Mouse (Mus musculus) neural tube, embryonic 13.5 days (tissue): Measurements from ENCODE around the gene Ahnak. TPM values are rescaled to one million over a fixed set of nuclear protein-coding genes. Genes with fewer than 3 reads are reported as not detected.
"Not testable (repeated sequence)": the region's sequence is repeated elsewhere in the genome, so short reads cannot be mapped to it uniquely, and the experiment has no call there.

Source experiments
- ATAC-seq: fragments of 200-750 bp; cut with Nextera tagmentation; 2 replicates; pipeline ENCODE4 v1.8.0; 2017; ENCODE audit warnings: low read depth, mild to moderate bottlenecking, moderate TSS enrichment, moderate library complexity
- H3K27ac ChIP-seq: fragments of 300-500 bp; sonication (generic); replicated peaks from 2 replicates; pipeline ENCODE4 v1.5.1; 2015; ENCODE audit warnings: moderate library complexity, mild to moderate bottlenecking, inconsistent platforms
- H3K27me3 ChIP-seq: fragments of 300-500 bp; sonication (generic); 2 replicates; pipeline ENCODE4 v1.6.1; 2015; ENCODE audit warnings: mild to moderate bottlenecking, inconsistent platforms
- H3K36me3 ChIP-seq: fragments of 300-500 bp; sonication (generic); 2 replicates; pipeline ENCODE4 v1.6.1; 2015; ENCODE audit warnings: mild to moderate bottlenecking, inconsistent platforms
- H3K4me1 ChIP-seq: fragments of 300-500 bp; sonication (generic); replicated peaks from 2 replicates; pipeline ENCODE4 v1.6.1; 2015; ENCODE audit warnings: inconsistent platforms
- H3K4me2 ChIP-seq: fragments of 300-500 bp; sonication (generic); 2 replicates; pipeline ENCODE4 v1.6.1; 2015; ENCODE audit warnings: inconsistent platforms, mild to moderate bottlenecking, moderate library complexity
- H3K4me3 ChIP-seq: fragments of 300-500 bp; sonication (generic); 2 replicates; pipeline ENCODE4 v1.5.1; 2015; ENCODE audit warnings: mild to moderate bottlenecking, inconsistent platforms
- H3K9ac ChIP-seq: fragments of 300-500 bp; sonication (generic); 2 replicates; pipeline ENCODE4 v1.6.1; 2015; ENCODE audit warnings: moderate library complexity, mild to moderate bottlenecking, inconsistent platforms
- H3K9me3 ChIP-seq: fragments of 300-500 bp; sonication (generic); 2 replicates; pipeline ENCODE4 v1.6.1; 2016; ENCODE audit warnings: inconsistent platforms
- WGBS: fragments of 180-500 bp; shearing (Covaris S2); methylation state at CpG from one replicate; pipeline ENCODE4 v1.1.7; 2015; 5-methylcytosine and 5-hydroxymethylcytosine counted together
- polyA plus RNA-seq: library from polyadenylated mRNA; unstranded; fragments of >200 nt; fragmentation: Nextera tagmentation; extraction: Ambion mirVana; gene quantifications from 2 replicates; pipeline ENCODE4 v1.2.1, GENCODE M21; 2015

The Ahnak gene
- polyA plus RNA-seq, 1 experiment from 2014 or later: 4.9 TPM

- Histone ChIP-seq H3K4me1 (no peaks in the 10 kb centered on the region), H3K27ac (no peak overlapping the region), H3K9me3 (no peaks in the 10 kb centered on the region), H3K4me2 (no peak overlapping the region), H3K27me3 (no peaks in the 10 kb centered on the region), H3K9ac (no peak overlapping the region), H3K4me3 (no peak overlapping the region), H3K36me3 (0 out of 2 replicates have a peak, but pooled peaks cover 6% of the 10 kb centered on the region)
- no peak for ATAC-seq
- WGBS: 94% methylated on average over 3 of the region's 3 CpGs
Measured at GRCm38 (mm10) chr19:9119655-9120425, 130.8 kb downstream of the Ahnak start.

- Histone ChIP-seq H3K4me3 (no peak overlapping the region), H3K4me1 (no peaks in the 10 kb centered on the region), H3K9ac (no peak overlapping the region), H3K27ac (no peak overlapping the region), H3K36me3 (peaks cover 5% of the 10 kb centered on the region; the same call in 1 of the 2 replicates), H3K4me2 (no peak overlapping the region), H3K27me3 (no peaks in the 10 kb centered on the region), H3K9me3 (no peaks in the 10 kb centered on the region)
- no peak for ATAC-seq
- WGBS: 95% methylated on average over 1 of the region's 1 CpGs
Measured at GRCm38 (mm10) chr19:9122390-9122789, 133.3 kb downstream of the Ahnak start.

- H3K27me3 ChIP-seq, H3K4me1 ChIP-seq, H3K27ac ChIP-seq, H3K9me3 ChIP-seq, ATAC-seq, H3K4me2 ChIP-seq, H3K9ac ChIP-seq, H3K36me3 ChIP-seq, H3K4me3 ChIP-seq: not testable (repeated sequence)
- WGBS: 92% methylated on average over 2 of the region's 2 CpGs
Measured at GRCm38 (mm10) chr19:9123986-9124385, 134.9 kb downstream of the Ahnak start.

Other genes starting within 250 kb of the Ahnak start
- 1.6 and 2.4 TPM in 2 replicates for gene 1700092M07Rik, start 248.6 kb upstream of the Ahnak start, polyA plus RNA-seq
- gene Stx5a, start 247.9 kb upstream of the Ahnak start, polyA plus RNA-seq: 124 and 127 TPM in 2 replicates
- 161 and 192 TPM in 2 replicates for gene Nxf1, start 232.2 kb upstream of the Ahnak start, polyA plus RNA-seq
- gene Tmem223, start 218.3 kb upstream of the Ahnak start, polyA plus RNA-seq: 219 and 253 TPM in 2 replicates
- 39.3 and 41.9 TPM in 2 replicates for gene Tmem179b, start 214.8 kb upstream of the Ahnak start, polyA plus RNA-seq
- gene Taf6l, start 202.9 kb upstream of the Ahnak start, polyA plus RNA-seq: 22.9 and 25.9 TPM in 2 replicates
- gene Polr2g, start 190.7 kb upstream of the Ahnak start, polyA plus RNA-seq: 167 and 168 TPM in 2 replicates
- 8.2 and 8.6 TPM in 2 replicates for gene Zbtb3, start 186.7 kb upstream of the Ahnak start, polyA plus RNA-seq
- 47.6 and 59.0 TPM in 2 replicates for gene Ttc9c, start 170.0 kb upstream of the Ahnak start, polyA plus RNA-seq
- 5.3 and 6.0 TPM in 2 replicates for gene Hnrnpul2, start 169.3 kb upstream of the Ahnak start, polyA plus RNA-seq
- gene AC129217.1, start 159.5 kb upstream of the Ahnak start, polyA plus RNA-seq: not detected in 2 replicates
- gene Bscl2, start 151.8 kb upstream of the Ahnak start, polyA plus RNA-seq: 82.5 and 84.2 TPM in 2 replicates
- gene Gng3, start 150.1 kb upstream of the Ahnak start, polyA plus RNA-seq: 335 and 393 TPM in 2 replicates
- gene Lrrn4cl, start 138.5 kb upstream of the Ahnak start, polyA plus RNA-seq: 0.96 and 1.4 TPM in 2 replicates
- gene Ubxn1, start 117.8 kb upstream of the Ahnak start, polyA plus RNA-seq: 166 and 171 TPM in 2 replicates
- 69.0 and 73.5 TPM in 2 replicates for gene Uqcc3, start 108.4 kb upstream of the Ahnak start, polyA plus RNA-seq
- 41.1 and 56.4 TPM in 2 replicates for gene Lbhd1, start 105.6 kb upstream of the Ahnak start, polyA plus RNA-seq
- gene Gm49403, start 105.4 kb upstream of the Ahnak start, polyA plus RNA-seq: not detected in 2 replicates
- 55.6 and 58.8 TPM in 2 replicates for gene 1810009A15Rik, start 100.4 kb upstream of the Ahnak start, polyA plus RNA-seq
- gene Gm49416, start 100.4 kb upstream of the Ahnak start, polyA plus RNA-seq: 0.27 TPM in 1 of 2 replicates, not detected in the other
- 31.7 and 36.2 TPM in 2 replicates for gene Ints5, start 96.3 kb upstream of the Ahnak start, polyA plus RNA-seq
- 89.4 and 101 TPM in 2 replicates for gene Ganab, start 91.2 kb upstream of the Ahnak start, polyA plus RNA-seq
- 86.9 and 88.7 TPM in 2 replicates for gene B3gat3, start 68.9 kb upstream of the Ahnak start, polyA plus RNA-seq
- gene Rom1, start 59.9 kb upstream of the Ahnak start, polyA plus RNA-seq: 1.6 and 2.8 TPM in 2 replicates
- gene Eml3, start 59.7 kb upstream of the Ahnak start, polyA plus RNA-seq: 11.8 and 12.2 TPM in 2 replicates
- 126 and 141 TPM in 2 replicates for gene Mta2, start 47.4 kb upstream of the Ahnak start, polyA plus RNA-seq
- 29.2 and 30.1 TPM in 2 replicates for gene Tut1, start 35.4 kb upstream of the Ahnak start, polyA plus RNA-seq
- gene Eef1g, start 22.2 kb upstream of the Ahnak start, polyA plus RNA-seq: 323 and 328 TPM in 2 replicates
- not detected in 2 replicates for gene Scgb1a1, start 98.7 kb downstream of the Ahnak start, polyA plus RNA-seq
- gene Asrgl1, start 146.4 kb downstream of the Ahnak start, polyA plus RNA-seq: 18.5 and 21.8 TPM in 2 replicates